Mouse (Mus musculus) stomach, postnatal 0 days (tissue): ENCODE measurements around the gene Slc22a18. TPM values are rescaled to one million over a fixed set of nuclear protein-coding genes. Genes with fewer than 3 reads are reported as not detected.
A peak's percentile ranks its signal among the peaks of the same experiment; 100 is the strongest.
"Not testable (repeated sequence)": the region's sequence is repeated elsewhere in the genome, so short reads cannot be mapped to it uniquely, and the experiment has no call there.

Source experiments
- ATAC-seq: fragments of 200-750 bp; cut with Nextera tagmentation; 2 replicates; pipeline ENCODE4 v1.8.0; 2017; ENCODE audit not compliant: low FRiP score, low TSS enrichment
- DNase-seq: peaks from one replicate; pipeline ENCODE4 v3.0.0-alpha.2; 2016; ENCODE audit warnings: low spot score
- H3K27ac ChIP-seq: fragments of 300-500 bp; sonication (generic); replicated peaks from 2 replicates; pipeline ENCODE4 v1.5.1; 2014; ENCODE audit warnings: mild to moderate bottlenecking, control low read depth
- H3K27me3 ChIP-seq: fragments of 300-500 bp; sonication (generic); 2 replicates; pipeline ENCODE4 v1.6.1; 2014; ENCODE audit warnings: low read length; ENCODE audit not compliant: control insufficient read depth, insufficient read depth
- H3K36me3 ChIP-seq: fragments of 300-500 bp; sonication (generic); 2 replicates; pipeline ENCODE4 v1.6.1; 2014; ENCODE audit warnings: low read length, mixed read lengths; ENCODE audit not compliant: control insufficient read depth, insufficient read depth
- H3K4me1 ChIP-seq: fragments of 300-500 bp; sonication (generic); replicated peaks from 2 replicates; pipeline ENCODE4 v1.6.1; 2014; ENCODE audit warnings: antibody characterized with exemption; ENCODE audit not compliant: control insufficient read depth, insufficient read depth
- H3K4me2 ChIP-seq: fragments of 300-500 bp; sonication (generic); replicated peaks from 2 replicates; pipeline ENCODE4 v1.6.1; 2014; ENCODE audit warnings: low read depth, mild to moderate bottlenecking, control low read depth, moderate library complexity
- H3K4me3 ChIP-seq: fragments of 300-500 bp; sonication (generic); 2 replicates; pipeline ENCODE4 v1.5.1; 2014; ENCODE audit warnings: low read depth, low read length, control low read depth
- H3K9ac ChIP-seq: fragments of 300-500 bp; sonication (generic); 2 replicates; pipeline ENCODE4 v1.6.1; 2014; ENCODE audit warnings: mild to moderate bottlenecking, low read length, control low read depth, mixed read lengths
- H3K9me3 ChIP-seq: fragments of 300-500 bp; sonication (generic); 2 replicates; pipeline ENCODE4 v1.6.1; 2016; ENCODE audit warnings: low read length; ENCODE audit not compliant: control insufficient read depth
- CTCF ChIP-seq: IDR thresholded peaks from 2 replicates; pipeline ENCODE4 v1.5.1; 2016; ENCODE audit warnings: antibody characterized with exemption, low read depth, mild to moderate bottlenecking, moderate library complexity
- EP300 ChIP-seq: optimal IDR thresholded peaks from 2 replicates; pipeline ENCODE3; 2016; ENCODE audit warnings: antibody characterized with exemption
- WGBS: fragments of 180-500 bp; shearing (Covaris S2); extraction: QIAGEN DNeasy Blood & Tissue Kit; methylation state at CpG from one replicate; pipeline ENCODE4 v1.1.7; 2014; 5-methylcytosine and 5-hydroxymethylcytosine counted together
- polyA plus RNA-seq: library from polyadenylated mRNA; unstranded; fragments of >200 nt; fragmentation: Nextera tagmentation; extraction: Ambion mirVana; gene quantifications from 2 replicates; pipeline ENCODE4 v1.2.1, GENCODE M21; 2015

The Slc22a18 gene
- polyA plus RNA-seq, 1 experiment from 2014 or later, result 27.0 TPM

GRCm38 (mm10) chr7:143532410-143532809, 58.9 kb downstream of the Slc22a18 start:
- 88% methylated on average over 1 of the region's 1 CpGs for WGBS
- no peak overlapping the region for H3K9ac ChIP-seq
- H3K36me3 ChIP-seq, result peaks cover 34% of the 10 kb centered on the region
- no peaks in the 10 kb centered on the region for H3K9me3 ChIP-seq
- TF ChIP-seq EP300, result no peak
- no peak for TF ChIP-seq CTCF
- no peaks in the 10 kb centered on the region for H3K4me1 ChIP-seq
- ATAC-seq (no peak), DNase-seq (no peak)
- H3K4me3 ChIP-seq, result no peak overlapping the region
- no peak overlapping the region for H3K4me2 ChIP-seq
- H3K27ac ChIP-seq, result no peak overlapping the region
- no peaks in the 10 kb centered on the region for H3K27me3 ChIP-seq

GRCm38 (mm10) chr7:143533284-143533683, 59.7 kb downstream of the Slc22a18 start:
- no peak overlapping the region for H3K4me2 ChIP-seq
- WGBS, result 69% methylated on average over 2 of the region's 2 CpGs

GRCm38 (mm10) chr7:143536251-143536650, 62.7 kb downstream of the Slc22a18 start:
- no peaks in the 10 kb centered on the region for H3K9me3 ChIP-seq
- H3K4me3 ChIP-seq, result no peak overlapping the region
- DNase-seq (no peak), ATAC-seq (no peak)
- no peaks in the 10 kb centered on the region for H3K4me1 ChIP-seq
- 83% methylated on average over 3 of the region's 3 CpGs for WGBS
- H3K9ac ChIP-seq, result no peak overlapping the region
- peaks cover 29% of the 10 kb centered on the region for H3K36me3 ChIP-seq
- H3K27ac ChIP-seq, result no peak overlapping the region
- TF ChIP-seq CTCF (no peak), EP300 (no peak)
- no peaks in the 10 kb centered on the region for H3K27me3 ChIP-seq
- H3K4me2 ChIP-seq, result no peak overlapping the region

More at GRCm38 (mm10) chr7:143533284-143533683, 59.7 kb downstream of the Slc22a18 start:
- Histone ChIP-seq H3K27ac (no peak overlapping the region), H3K9me3 (no peaks in the 10 kb centered on the region), H3K4me3 (no peak overlapping the region), H3K9ac (no peak overlapping the region), H3K36me3 (peaks cover 38% of the 10 kb centered on the region), H3K27me3 (no peaks in the 10 kb centered on the region), H3K4me1 (no peaks in the 10 kb centered on the region)
- DNase-seq (no peak), ATAC-seq (no peak)
- TF ChIP-seq CTCF (no peak), EP300 (no peak)

- H3K27ac ChIP-seq, H3K4me2 ChIP-seq, H3K4me1 ChIP-seq, DNase-seq, ATAC-seq, H3K27me3 ChIP-seq, H3K4me3 ChIP-seq, H3K9ac ChIP-seq, H3K9me3 ChIP-seq: not testable (repeated sequence)
- peaks cover 21% of the 10 kb centered on the region for H3K36me3 ChIP-seq
- 78% methylated on average over 6 of the region's 6 CpGs for WGBS
Measured at GRCm38 (mm10) chr7:143538229-143538628, 64.7 kb downstream of the Slc22a18 start.

GRCm38 (mm10) chr7:143538671-143539070, 65.1 kb downstream of the Slc22a18 start:
- Histone ChIP-seq H3K27me3 (no peaks in the 10 kb centered on the region), H3K4me3 (no peak overlapping the region), H3K36me3 (peaks cover 21% of the 10 kb centered on the region), H3K9me3 (no peaks in the 10 kb centered on the region), H3K4me2 (no peak overlapping the region), H3K27ac (no peak overlapping the region), H3K4me1 (no peaks in the 10 kb centered on the region), H3K9ac (no peak overlapping the region)
- ATAC-seq, result no peak
- TF ChIP-seq EP300 (no peak), CTCF (no peak)
- no peak for DNase-seq
- 73% methylated on average over 1 of the region's 1 CpGs for WGBS

DNA sequence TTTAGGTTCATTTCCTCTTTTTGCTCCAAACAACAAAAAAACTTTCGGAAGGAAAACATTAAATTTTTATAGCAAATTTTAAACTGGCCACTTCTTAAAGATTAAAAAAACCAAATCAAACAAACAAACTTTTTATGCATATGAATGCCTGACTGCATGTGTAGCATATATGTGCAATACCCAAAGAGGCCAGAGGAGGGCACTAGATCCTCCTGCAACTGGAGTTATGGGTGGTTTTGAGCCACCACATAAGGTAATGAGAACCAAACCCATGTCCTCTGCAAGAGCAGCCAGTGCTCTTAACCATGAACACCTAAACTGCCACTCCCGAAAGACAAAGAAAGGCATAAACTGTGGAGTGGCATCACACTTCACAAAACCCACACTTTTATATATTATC, 70.8 kb downstream of the Slc22a18 start:
- no peak for ATAC-seq
- Histone ChIP-seq H3K4me1 (0 out of 2 replicates have a peak, but pooled peaks cover 2% of the 10 kb centered on the region), H3K27me3 (no peaks in the 10 kb centered on the region), H3K36me3 (0 out of 2 replicates have a peak, but pooled peaks cover 2% of the 10 kb centered on the region), H3K4me3 (no peak overlapping the region), H3K9me3 (no peaks in the 10 kb centered on the region), H3K4me2 (no peak overlapping the region), H3K27ac (no peak overlapping the region), H3K9ac (no peak overlapping the region)
- peak; percentile 75 for TF ChIP-seq CTCF
- no peak for TF ChIP-seq EP300
- peak; percentile 38 for DNase-seq
- WGBS, result 95% methylated on average over 2 of the region's 2 CpGs
